Mouse (Mus musculus) hindbrain, embryonic 16.5 days (tissue): ENCODE measurements around the gene Prpf19. TPM values are rescaled to one million over a fixed set of nuclear protein-coding genes. Genes with fewer than 3 reads are reported as not detected.

ENCODE experiments used
- ATAC-seq: fragments of 200-750 bp; cut with Nextera tagmentation; 2 replicates; pipeline ENCODE4 v1.8.0; 2017; ENCODE audit warnings: moderate TSS enrichment, moderate library complexity
- H3K27ac ChIP-seq: fragments of 300-500 bp; sonication (generic); 2 replicates; pipeline ENCODE4 v1.5.1; 2014; ENCODE audit warnings: low read depth, mild to moderate bottlenecking, control low read depth, low read length, moderate library complexity
- H3K27me3 ChIP-seq: fragments of 300-500 bp; sonication (generic); replicated peaks from 2 replicates; pipeline ENCODE4 v1.6.1; 2014; ENCODE audit warnings: low read length; ENCODE audit not compliant: control insufficient read depth, insufficient read depth
- H3K36me3 ChIP-seq: fragments of 300-500 bp; sonication (generic); 2 replicates; pipeline ENCODE4 v1.6.1; 2014; ENCODE audit warnings: mild to moderate bottlenecking, low read length, moderate library complexity, mixed read lengths; ENCODE audit not compliant: control insufficient read depth, insufficient read depth
- H3K4me1 ChIP-seq: fragments of 300-500 bp; sonication (generic); 2 replicates; pipeline ENCODE4 v1.6.1; 2014; ENCODE audit warnings: low read depth, low read length; ENCODE audit not compliant: control insufficient read depth, insufficient read depth
- H3K4me2 ChIP-seq: fragments of 300-500 bp; sonication (generic); 2 replicates; pipeline ENCODE4 v1.6.1; 2014; ENCODE audit warnings: mild to moderate bottlenecking, low read length, control low read depth, moderate library complexity
- H3K4me3 ChIP-seq: fragments of 300-500 bp; sonication (generic); 2 replicates; pipeline ENCODE4 v1.5.1; 2014; ENCODE audit warnings: mild to moderate bottlenecking, low read length, control low read depth, moderate library complexity
- H3K9ac ChIP-seq: fragments of 300-500 bp; sonication (generic); 2 replicates; pipeline ENCODE4 v1.6.1; 2014; ENCODE audit warnings: low read depth, mild to moderate bottlenecking, control low read depth, low read length, moderate library complexity
- H3K9me3 ChIP-seq: fragments of 300-500 bp; sonication (generic); 2 replicates; pipeline ENCODE4 v1.6.1; 2014; ENCODE audit warnings: mild to moderate bottlenecking, low read length, moderate library complexity; ENCODE audit not compliant: control insufficient read depth
- WGBS: fragments of 180-500 bp; shearing (Covaris S2); extraction: QIAGEN DNeasy Blood & Tissue Kit; methylation state at CpG from one replicate; pipeline ENCODE4 v1.1.7; 2014; 5-methylcytosine and 5-hydroxymethylcytosine counted together
- polyA plus RNA-seq: library from polyadenylated mRNA; unstranded; fragments of >200 nt; fragmentation: Nextera tagmentation; extraction: Ambion mirVana; gene quantifications from 2 replicates; pipeline ENCODE4 v1.2.1, GENCODE M21; 2015

Prpf19 gene
- polyA plus RNA-seq, 1 experiment from 2014 or later = 35.0 TPM

DNA sequence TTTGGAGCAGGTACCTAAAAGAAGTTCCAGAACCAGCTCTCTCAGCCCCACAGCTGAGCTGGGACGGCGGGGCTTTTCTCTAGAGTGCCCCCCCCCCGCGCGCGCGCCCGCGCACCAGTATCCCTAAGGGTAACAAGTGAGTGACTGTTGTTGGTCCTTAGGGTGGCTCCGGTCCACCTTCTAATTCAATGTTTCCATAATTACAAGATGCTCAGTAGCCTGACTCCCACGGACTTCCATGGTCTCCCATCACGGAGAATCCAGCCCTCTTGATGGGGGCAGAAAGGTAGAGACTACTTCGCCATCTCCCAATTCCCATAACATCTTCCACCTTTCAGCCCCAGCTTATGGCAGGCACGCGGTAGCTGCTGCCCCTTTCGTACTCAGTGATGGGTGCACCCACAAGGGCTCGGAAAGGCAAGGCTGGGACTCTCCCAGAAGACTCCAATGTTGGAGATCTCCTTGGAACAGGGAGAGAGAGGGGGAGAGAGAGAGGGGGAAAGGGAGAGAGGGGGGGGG is 26.3 kb upstream of the Prpf19 start:
- peaks cover 43% of the 10 kb centered on the region for H3K36me3 ChIP-seq
- under 1% methylated on average over 17 of the region's 17 CpGs for WGBS
- H3K9ac ChIP-seq = peak overlapping the region; percentile 95
- H3K9me3 ChIP-seq = no peaks in the 10 kb centered on the region
- peaks cover 22% of the 10 kb centered on the region for H3K4me1 ChIP-seq
- H3K4me3 ChIP-seq = peak overlapping the region; percentile 85
- peak; percentile 40 for ATAC-seq
- no peaks in the 10 kb centered on the region for H3K27me3 ChIP-seq
- H3K4me2 ChIP-seq = peak overlapping the region; percentile 82
- peak overlapping the region; percentile 88 for H3K27ac ChIP-seq

DNA sequence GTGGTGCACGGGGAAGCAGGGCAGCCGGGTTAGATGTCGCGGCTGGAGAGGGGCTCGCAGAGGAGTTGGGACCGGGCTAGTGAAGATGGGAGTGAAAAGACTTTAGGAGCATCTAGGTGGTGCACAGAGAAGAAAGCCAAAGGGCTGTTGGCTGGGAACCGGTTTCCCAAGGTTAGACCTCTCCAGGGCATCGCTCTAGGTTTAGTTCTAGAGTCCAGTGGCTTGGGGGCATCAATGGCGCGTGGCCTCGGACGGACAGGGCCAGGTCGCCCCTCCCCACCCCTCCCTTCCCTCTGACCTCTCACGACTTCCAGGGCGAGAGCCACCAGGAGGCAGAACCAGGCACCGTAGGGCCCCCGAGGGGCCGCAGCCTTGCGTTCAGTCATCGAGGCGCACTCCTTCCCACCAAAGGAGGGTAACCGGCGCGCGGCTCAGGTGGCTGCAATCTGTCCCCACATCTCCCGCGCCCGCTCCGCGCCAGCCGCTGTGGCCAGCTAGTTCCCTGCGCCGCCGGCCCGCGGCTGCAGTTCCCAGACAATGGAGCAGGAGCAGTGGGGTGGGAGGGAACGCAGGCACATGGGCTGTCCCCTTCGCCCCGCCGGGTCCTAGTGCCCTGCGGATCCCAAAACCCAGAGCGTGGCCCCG is 25.7 kb upstream of the Prpf19 start:
- peaks cover 44% of the 10 kb centered on the region for H3K36me3 ChIP-seq

DNA sequence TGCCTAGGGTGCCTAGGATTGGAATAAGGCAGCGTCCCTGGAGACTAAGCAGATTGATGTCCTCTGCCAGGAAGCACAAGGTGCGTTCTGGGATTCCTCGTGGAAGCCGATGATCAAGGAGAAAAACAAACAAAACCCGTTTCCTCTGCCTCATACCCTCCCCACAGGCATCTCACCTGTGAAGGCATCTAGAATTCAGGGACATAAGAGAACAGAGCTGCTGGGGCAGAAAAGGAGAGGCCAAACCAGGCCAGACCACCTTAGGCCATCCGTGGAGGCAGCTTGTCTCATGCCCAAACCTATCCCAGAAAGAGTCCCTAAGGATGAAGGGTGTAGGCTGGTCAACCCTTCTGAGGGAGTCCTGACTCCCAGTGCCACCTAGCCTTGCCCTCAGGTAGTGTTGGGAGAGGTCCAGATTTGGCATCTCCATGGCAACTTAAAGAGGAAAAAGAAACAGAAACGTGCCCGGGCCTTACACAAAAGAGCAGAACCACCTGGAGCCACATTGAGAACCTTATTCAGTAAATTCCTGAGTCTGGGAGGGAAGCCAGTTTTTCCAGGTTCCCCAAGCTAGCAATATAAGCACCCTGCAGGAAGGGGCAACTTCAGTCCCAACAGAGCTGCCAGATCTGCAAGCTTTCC is 25.0 kb upstream of the Prpf19 start, which contains the start of gene Tmem132a:
Gene Tmem132a, minus strand, starts transcription at position 55 of the 642 bp plus-strand sequence.
- peak; percentile 58 for ATAC-seq
- Histone ChIP-seq H3K27ac (peak within 1 kb of the TSS; percentile 88), H3K27me3 (no peaks in the 10 kb centered on the region), H3K9ac (peak within 1 kb of the TSS; percentile 95), H3K9me3 (no peaks in the 10 kb centered on the region), H3K4me1 (peaks cover 22% of the 10 kb centered on the region), H3K36me3 (peaks cover 38% of the 10 kb centered on the region), H3K4me2 (peak within 1 kb of the TSS; percentile 82), H3K4me3 (peak within 1 kb of the TSS; percentile 85)
- 3% methylated on average over 8 of the region's 8 CpGs for WGBS

More for the DNA sequence above, 25.7 kb upstream of the Prpf19 start:
- Histone ChIP-seq H3K4me1 (peaks cover 22% of the 10 kb centered on the region), H3K9ac (peak overlapping the region; percentile 95), H3K27me3 (no peaks in the 10 kb centered on the region), H3K27ac (peak overlapping the region; percentile 88), H3K4me3 (peak overlapping the region; percentile 85), H3K9me3 (no peaks in the 10 kb centered on the region), H3K4me2 (peak overlapping the region; percentile 82)
- peak; percentile 95 for ATAC-seq
- WGBS = 0% methylated on average over 43 of the region's 43 CpGs

DNA sequence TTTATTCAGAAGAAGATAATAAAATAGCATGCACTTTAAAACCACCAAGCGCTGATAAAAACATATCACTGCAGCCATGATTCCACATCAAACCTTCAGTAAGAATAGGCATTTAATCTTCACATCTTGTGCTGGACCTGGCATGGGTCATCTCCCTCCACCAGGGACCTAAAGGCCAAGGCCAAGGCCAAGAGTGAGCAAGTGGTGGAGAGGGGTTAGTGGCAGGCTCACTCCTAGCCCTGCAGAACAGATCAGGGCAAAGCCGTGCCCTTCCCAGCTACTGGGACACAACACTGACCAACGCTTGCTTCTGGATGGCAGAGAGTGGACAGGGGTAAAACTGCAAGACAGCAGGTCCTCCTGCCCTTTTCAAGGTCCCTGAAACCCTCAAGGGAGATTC is 24.4 kb upstream of the Prpf19 start:
- no peak overlapping the region for H3K27ac ChIP-seq
- H3K9ac ChIP-seq = no peak overlapping the region
- no peaks in the 10 kb centered on the region for H3K27me3 ChIP-seq
- ATAC-seq = no peak
- H3K36me3 ChIP-seq = peaks cover 31% of the 10 kb centered on the region
- H3K4me2 ChIP-seq = no peak overlapping the region
- H3K4me1 ChIP-seq = peaks cover 22% of the 10 kb centered on the region
- 91% methylated on average over 3 of the region's 3 CpGs for WGBS
- H3K4me3 ChIP-seq = no peak overlapping the region
- H3K9me3 ChIP-seq = no peaks in the 10 kb centered on the region

GRCm38 (mm10) chr19:10871328-10871961 is 23.6 kb upstream of the Prpf19 start:
- 78% methylated on average over 14 of the region's 14 CpGs for WGBS
- Histone ChIP-seq H3K9ac (no peak overlapping the region), H3K4me2 (no peak overlapping the region), H3K27ac (no peak overlapping the region), H3K27me3 (no peaks in the 10 kb centered on the region), H3K4me3 (no peak overlapping the region), H3K36me3 (peaks cover 25% of the 10 kb centered on the region), H3K9me3 (no peaks in the 10 kb centered on the region), H3K4me1 (peaks cover 22% of the 10 kb centered on the region)
- no peak for ATAC-seq

DNA sequence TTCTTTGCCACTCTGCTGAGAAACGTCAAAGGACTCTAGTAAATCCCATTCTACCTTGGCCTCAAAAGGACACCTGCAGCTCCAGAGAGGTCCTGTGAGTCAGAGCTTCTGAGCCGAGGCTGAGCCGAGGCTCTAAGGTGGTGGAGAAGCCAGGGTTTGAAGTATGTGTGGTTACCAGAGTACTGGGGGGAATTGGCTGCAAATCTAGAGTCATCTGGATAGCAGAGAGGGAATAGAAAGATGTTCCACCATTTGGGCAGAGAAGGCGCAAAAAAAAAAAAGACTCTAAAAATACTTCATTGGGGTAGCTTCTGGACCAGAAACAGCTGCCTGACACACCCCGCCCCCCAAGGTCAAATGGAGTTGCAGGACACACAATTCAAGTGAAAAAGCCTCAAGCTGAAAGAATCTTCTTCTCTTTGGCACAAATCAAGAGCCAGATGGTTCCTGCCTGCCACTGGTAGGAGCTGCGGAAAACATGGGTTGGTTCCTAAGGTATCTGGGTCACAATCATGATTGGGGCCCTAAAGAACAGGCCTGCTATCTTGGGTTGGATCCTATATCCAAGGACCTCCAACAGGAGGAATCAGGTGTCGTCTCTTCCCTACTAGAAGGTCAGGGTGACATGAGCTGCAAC is 16.7 kb upstream of the Prpf19 start:
- H3K36me3 ChIP-seq = peaks cover 7% of the 10 kb centered on the region
- no peak overlapping the region for H3K4me3 ChIP-seq
- H3K4me1 ChIP-seq = peaks cover 16% of the 10 kb centered on the region
- no peak for ATAC-seq
- H3K9ac ChIP-seq = no peak overlapping the region
- no peak overlapping the region for H3K4me2 ChIP-seq
- H3K27me3 ChIP-seq = no peaks in the 10 kb centered on the region
- WGBS = 91% methylated on average over 7 of the region's 7 CpGs
- no peak overlapping the region for H3K27ac ChIP-seq
- H3K9me3 ChIP-seq = no peaks in the 10 kb centered on the region

- 46% methylated on average over 6 of the region's 7 CpGs for WGBS
- Histone ChIP-seq H3K4me3 (peak overlapping the region; percentile 72), H3K27ac (peak overlapping the region; percentile 98), H3K9ac (peak overlapping the region; percentile 80), H3K4me1 (peaks cover 16% of the 10 kb centered on the region), H3K36me3 (no peaks in the 10 kb centered on the region), H3K27me3 (no peaks in the 10 kb centered on the region), H3K4me2 (peak overlapping the region; percentile 92), H3K9me3 (0 out of 2 replicates have a peak, but pooled peaks cover 3% of the 10 kb centered on the region)
- no peak for ATAC-seq
Observed at GRCm38 (mm10) chr19:10880085-10880974, 14.7 kb upstream of the Prpf19 start.

GRCm38 (mm10) chr19:10880975-10881425 is 14.0 kb upstream of the Prpf19 start:
- H3K9me3 ChIP-seq = 0 out of 2 replicates have a peak, but pooled peaks cover 3% of the 10 kb centered on the region
- peaks cover 16% of the 10 kb centered on the region for H3K4me1 ChIP-seq
- ATAC-seq = no peak; the same call in 1 of the 2 replicates
- peak overlapping the region; percentile 72 for H3K4me3 ChIP-seq
- peak overlapping the region; percentile 98 for H3K27ac ChIP-seq
- peak overlapping the region; percentile 92 for H3K4me2 ChIP-seq
- 0% methylated on average over 14 of the region's 14 CpGs for WGBS
- peak overlapping the region; percentile 80 for H3K9ac ChIP-seq
- H3K36me3 ChIP-seq = no peaks in the 10 kb centered on the region
- no peaks in the 10 kb centered on the region for H3K27me3 ChIP-seq
